Mouse (Mus musculus) layer of hippocampus, postnatal 14 days (tissue): Measurements from ENCODE around the gene B3gat3. TPM values are rescaled to one million over a fixed set of nuclear protein-coding genes. Genes with fewer than 3 reads are reported as not detected.

Experiments used
- DNase-seq, 2 experiments: peaks; one replicate each; pipeline ENCODE4 v3.0.0; 2021 to 2022; ENCODE audit warnings: low spot score in 2 of 2, mixed read lengths in 1 of 2
- total RNA-seq, 2 experiments: library from RNA; stranded (reverse); gene quantifications; 2 replicates each; pipeline ENCODE4 v1.2.3; 2021

Gene B3gat3
- total RNA-seq, 2 experiments from 2014 or later, result 144 to 149 TPM

DNA sequence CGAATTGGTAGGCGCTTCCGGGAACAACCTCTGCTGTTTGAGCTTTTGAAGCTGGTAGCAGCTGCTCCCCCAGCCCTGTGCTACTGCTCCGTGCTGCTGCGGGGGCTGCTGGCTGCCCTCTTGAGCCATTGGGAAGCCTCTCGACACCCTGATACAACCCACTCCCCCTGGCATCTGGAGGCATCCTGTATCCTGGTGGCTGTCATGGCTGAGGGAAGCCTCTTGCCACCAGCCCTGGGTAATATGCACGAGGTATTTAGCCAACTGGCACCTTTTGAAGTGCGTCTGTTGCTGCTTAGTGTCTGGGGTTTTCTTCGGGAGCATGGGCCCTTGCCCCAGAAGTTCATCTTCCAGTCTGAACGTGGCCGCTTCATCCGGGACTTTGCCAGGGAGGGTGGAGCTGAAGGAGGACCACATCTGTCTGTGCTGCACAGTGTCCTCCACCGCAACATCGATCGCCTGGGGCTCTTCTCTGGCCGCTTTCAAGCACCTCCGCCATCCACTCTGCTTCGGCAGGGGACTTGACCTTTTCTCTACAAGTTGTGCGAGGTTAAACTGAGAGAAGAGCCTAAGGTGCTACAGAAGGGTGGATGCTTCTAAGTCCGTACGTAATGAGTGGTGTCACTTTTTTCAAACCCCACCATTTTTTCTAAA, 22.8 kb upstream of the B3gat3 start:
- DNase-seq, result peak in 1 of 2 experiments; percentile 48

DNA sequence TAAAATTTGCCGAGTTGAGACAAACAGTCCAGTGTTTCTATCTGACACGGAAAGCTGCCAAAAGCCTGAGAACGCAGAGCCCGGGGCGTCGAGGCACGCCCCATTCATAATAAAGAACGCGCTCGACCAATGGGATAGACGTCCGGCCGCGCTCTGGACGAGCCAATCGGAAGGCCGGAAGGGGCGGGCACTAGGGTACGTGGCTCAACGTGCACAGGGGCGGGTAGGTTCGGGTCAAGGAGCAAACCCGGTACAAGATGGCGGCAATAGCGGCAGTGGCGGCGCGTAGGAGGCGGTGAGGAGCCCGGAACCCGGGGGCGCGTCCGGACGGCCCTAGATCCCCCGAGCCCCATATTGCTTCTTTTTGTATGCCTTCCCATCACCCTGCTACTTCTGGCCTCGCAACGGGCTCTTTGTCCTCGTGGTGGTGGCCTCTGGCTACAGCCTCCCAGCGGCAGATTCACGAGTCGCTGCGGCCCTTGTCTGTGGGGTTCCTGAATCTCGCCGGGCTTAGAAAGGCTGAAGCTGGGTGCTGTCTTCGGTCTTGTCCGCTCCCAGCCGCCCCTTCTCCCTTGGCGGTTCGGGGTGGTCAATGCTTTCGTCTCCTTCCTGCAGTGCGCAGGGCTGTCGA, 22.2 kb upstream of the B3gat3 start, which contains the start of gene Ganab:
Gene Ganab (plus strand): TSS at position 207 of the 631 bp plus-strand sequence.
- DNase-seq, result peak; percentile 93 to 97

- no peak for DNase-seq
Measured at GRCm38 (mm10) chr19:8898576-8898975, 21.6 kb upstream of the B3gat3 start.

GRCm38 (mm10) chr19:8899079-8899478, 21.1 kb upstream of the B3gat3 start:
- no peak for DNase-seq

DNA sequence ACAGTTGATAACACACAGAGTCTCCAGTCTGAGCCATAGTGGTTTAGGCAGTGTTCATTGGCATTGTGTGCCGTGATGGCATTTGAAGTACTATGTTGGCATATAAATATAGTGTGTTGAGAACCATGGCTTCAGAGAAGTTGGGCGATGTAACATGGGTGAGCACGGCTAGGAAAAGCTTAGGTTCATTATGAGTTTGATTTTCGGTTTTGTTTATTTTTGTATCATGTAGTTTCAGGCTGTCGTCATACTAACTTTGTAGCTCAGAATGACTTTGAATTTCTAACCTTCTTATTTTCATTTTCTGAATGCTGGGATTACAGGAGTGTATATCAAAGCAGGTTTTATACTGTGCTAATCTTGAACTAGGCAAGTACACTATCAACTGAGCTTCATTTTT, 16.8 kb upstream of the B3gat3 start:
- no peak for DNase-seq

- DNase-seq, result no peak
Measured at GRCm38 (mm10) chr19:8908531-8908930, 11.6 kb upstream of the B3gat3 start.

- no peak for DNase-seq
Measured at GRCm38 (mm10) chr19:8911810-8912209, 8.4 kb upstream of the B3gat3 start.

GRCm38 (mm10) chr19:8914212-8914611, 6.0 kb upstream of the B3gat3 start:
- no peak for DNase-seq

- no peak for DNase-seq
Measured at GRCm38 (mm10) chr19:8919000-8919399, 1.2 kb upstream of the B3gat3 start.

DNA sequence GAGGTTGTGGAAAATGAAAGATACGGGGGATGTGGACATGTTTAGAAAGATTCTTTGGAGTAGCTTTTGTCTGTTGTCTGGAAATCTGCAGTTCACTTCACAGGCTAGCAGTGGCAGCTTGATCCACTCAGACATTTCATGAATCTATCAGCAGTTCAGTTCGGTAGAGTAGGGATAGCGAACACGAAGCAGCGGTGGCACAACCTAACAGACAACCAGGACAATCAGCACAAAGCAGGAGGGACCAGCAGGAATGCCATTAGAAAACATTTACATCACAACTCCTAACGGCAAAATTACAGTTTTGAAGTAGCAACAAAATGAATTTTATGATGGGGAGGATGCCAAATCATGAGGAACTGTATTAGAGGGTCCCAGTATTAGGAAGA, 496 bp upstream of the B3gat3 start:
- no peak for DNase-seq

GRCm38 (mm10) chr19:8920836-8921291, 690 bp downstream of the B3gat3 start:
- no peak for DNase-seq

DNA sequence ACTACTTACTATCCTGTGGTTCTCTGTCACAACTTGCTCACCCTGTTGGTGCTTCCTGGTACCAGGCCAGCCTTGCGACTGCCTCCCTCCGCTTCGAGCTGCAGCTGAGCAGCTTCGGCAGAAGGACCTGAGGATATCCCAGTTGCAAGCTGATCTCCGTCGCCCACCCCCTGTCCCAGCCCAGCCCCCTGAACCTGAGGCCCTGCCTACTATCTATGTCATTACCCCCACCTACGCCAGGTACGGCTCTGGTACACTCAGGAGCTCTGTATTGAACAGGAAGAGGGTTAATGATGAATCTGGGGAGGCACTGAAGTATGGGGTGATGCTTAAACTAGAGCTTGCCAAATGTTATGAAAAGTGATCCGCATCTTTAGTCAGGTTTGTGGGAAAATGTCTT, 1.6 kb downstream of the B3gat3 start:
- no peak for DNase-seq

GRCm38 (mm10) chr19:8926766-8927165, 6.6 kb downstream of the B3gat3 start:
- no peak for DNase-seq

DNA sequence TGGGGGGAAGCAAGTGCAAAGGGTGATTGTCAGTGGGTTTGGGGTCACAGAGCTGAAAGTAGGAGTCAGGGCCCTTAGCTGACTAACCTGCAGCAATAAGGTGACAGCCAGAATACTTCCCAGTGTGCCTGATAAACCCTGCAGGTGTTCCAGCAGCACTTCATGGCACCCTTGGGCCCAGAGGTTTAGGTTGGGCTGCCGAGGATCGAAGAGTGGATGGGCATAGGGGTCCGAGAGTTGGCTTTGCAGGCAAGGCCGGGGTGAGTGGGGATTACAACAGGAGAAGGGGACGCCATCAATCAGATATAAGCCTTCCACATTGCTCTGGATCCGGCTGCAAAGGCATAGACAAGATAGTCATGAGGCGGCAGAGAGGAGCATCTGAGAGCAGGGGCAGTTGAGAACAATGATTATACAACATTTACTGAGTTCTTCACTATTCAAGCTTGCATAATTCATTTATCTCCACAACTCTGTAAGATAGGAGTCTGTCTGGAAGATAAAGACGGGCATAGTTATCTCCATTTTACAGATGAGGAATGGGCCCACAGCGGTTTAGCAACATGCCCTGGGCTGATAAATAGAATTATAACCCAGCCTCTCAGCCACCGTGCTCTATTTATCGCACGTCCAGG, 7.8 kb downstream of the B3gat3 start:
- no peak for DNase-seq

DNA sequence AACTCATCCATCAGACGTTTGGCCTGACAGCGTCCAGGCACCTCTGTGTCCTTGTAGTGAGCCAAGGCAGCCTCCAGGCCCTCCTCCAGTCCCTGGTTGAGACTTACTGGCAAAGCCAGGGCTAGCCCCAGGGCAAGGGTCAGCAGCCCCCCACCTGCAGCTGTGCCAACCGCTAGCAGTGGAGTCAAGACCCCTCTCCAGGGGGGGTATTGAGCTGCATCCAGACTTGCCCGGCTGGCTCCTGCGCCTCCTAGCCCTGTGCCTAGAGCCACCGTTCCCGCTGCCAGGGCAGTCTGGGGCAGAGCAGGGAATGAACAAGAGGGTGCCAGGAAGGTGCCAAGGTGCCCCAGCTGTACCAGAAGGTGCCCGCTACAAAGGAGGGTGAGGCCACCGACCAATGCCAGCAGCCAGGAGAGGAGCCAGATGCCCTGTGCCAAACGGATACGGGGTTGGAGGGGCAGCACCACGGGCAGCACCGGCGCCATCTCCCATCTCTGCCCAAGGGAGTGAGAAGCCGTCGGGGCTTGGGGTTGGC, 8.6 kb downstream of the B3gat3 start:
- DNase-seq, result no peak

- peak; percentile 55 to 58 for DNase-seq
Measured at GRCm38 (mm10) chr19:8929224-8930088, 9.3 kb downstream of the B3gat3 start, which contains the start of the genes Rom1 and Eml3. Gene Rom1, minus strand, starts transcription at chr19:8929356. Gene Eml3, plus strand, starts transcription at chr19:8929552.

- DNase-seq, result no peak
Measured at GRCm38 (mm10) chr19:8930117-8930516, 9.9 kb downstream of the B3gat3 start.

- no peak for DNase-seq
Measured at GRCm38 (mm10) chr19:8930771-8931170, 10.6 kb downstream of the B3gat3 start.

GRCm38 (mm10) chr19:8936736-8937135, 16.6 kb downstream of the B3gat3 start:
- no peak for DNase-seq

DNA sequence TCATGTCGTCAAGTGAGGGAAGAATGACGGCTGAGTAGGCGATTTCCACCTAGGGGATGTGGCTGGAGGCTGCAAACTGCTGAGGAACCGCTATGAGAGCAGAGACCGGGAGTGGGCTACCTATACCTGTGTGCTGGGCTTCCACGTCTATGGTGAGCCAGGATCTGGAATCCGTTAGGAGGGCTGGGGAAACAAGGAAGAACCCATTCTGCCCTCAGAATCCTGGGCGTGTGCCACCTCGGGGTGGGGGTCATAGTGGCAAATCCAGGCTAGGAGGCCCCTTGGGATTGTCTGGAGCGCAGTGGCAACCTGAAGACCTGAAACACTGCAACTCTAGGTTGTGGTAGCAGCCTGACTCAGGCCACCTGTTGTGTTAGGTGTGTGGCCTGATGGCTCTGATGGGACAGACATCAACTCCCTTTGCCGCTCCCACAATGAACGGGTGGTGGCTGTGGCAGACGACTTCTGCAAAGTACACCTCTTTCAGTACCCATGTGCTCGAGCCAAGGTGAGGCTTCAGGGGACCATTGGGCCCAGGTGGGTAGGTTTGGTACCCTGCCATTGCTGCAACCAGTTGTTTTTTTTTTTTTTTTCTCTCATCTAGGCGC, 20.5 kb downstream of the B3gat3 start:
- no peak for DNase-seq

DNA sequence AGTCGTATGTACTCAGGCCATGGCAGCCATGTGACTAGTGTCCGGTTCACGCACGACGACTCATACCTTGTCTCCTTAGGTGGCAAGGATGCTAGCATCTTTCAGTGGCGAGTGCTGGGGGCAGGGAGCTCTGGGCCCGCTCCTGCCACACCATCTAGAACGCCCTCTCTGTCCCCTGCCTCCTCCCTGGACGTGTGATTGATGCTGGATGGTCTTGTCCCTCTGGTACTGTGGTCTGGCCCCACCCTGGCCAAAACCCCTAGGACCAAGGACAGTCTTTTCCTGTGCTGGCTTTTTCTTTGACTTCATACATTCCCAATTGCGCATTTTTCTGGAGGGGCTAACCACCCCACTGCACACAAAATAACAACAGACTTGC, 21.0 kb downstream of the B3gat3 start:
- no peak for DNase-seq
